Mouse (Mus musculus): Measurements from ENCODE around the gene Cltb. TPM values are rescaled to one million over a fixed set of nuclear protein-coding genes. Genes with fewer than 3 reads are reported as not detected.
A peak's percentile ranks its signal among the peaks of the same experiment; 100 is the strongest.

The Cltb gene
- total RNA-seq, 1 experiment, result 49.5 TPM

- no peak for DNase-seq (ENCODE audit: low read depth, low spot score)
- in situ Hi-C loops (cut with MboI; ENCODE audit: low sequenced_read_pairs in 2 of 2, unreplicated experiment in 2 of 2), result no loop called here
- Histone ChIP-seq H3K27ac (ENCODE audit: insufficient read depth, low read depth, low read length, poor library complexity, severe bottlenecking) (no peak overlapping the region; the same call in 1 of the 2 replicates), H3K4me3 (ENCODE audit: insufficient read depth in 1 of 2, low read depth in 1 of 2, low read length in 2 of 2, poor library complexity in 1 of 2, severe bottlenecking in 1 of 2) (no peak overlapping the region), H3K9ac (ENCODE audit: insufficient read depth, low read depth, low read length, poor library complexity, severe bottlenecking) (peak overlapping the region; percentile 4; the same call in 1 of the 2 replicates), H3K36me3 (ENCODE audit: control insufficient read depth, insufficient read depth, low read length, poor library complexity, severe bottlenecking) (no peaks in the 10 kb centered on the region), H3K9me3 (ENCODE audit: control insufficient read depth, insufficient read depth, low read depth, low read length) (no peaks in the 10 kb centered on the region), H3K4me1 (ENCODE audit: control insufficient read depth in 2 of 2, insufficient read depth in 2 of 2, low read length in 2 of 2, poor library complexity in 1 of 2) (peaks cover 15 to 50% of the 10 kb centered on the region in 2 experiments; a peak in 3 of 4 replicates)
- TF ChIP-seq ZC3H11A (IDR thresholded peaks at IDR 0.05; ENCODE audit: borderline replicate concordance, low read depth, low read length) (no peak), ZNF384 (IDR thresholded peaks at IDR 0.05; ENCODE audit: low read depth, low read length) (no peak), MAFK (IDR thresholded peaks at IDR 0.05; ENCODE audit: insufficient read depth, low read depth, low read length) (no peak), CHD2 (IDR thresholded peaks at IDR 0.05; ENCODE audit: low read depth, low read length) (no peak), HCFC1 (IDR thresholded peaks at IDR 0.05; ENCODE audit: borderline replicate concordance, insufficient read depth, low read length) (no peak)
Measured at GRCm38 (mm10) chr13:54604221-54604620, 6.9 kb downstream of the Cltb start.

DNA sequence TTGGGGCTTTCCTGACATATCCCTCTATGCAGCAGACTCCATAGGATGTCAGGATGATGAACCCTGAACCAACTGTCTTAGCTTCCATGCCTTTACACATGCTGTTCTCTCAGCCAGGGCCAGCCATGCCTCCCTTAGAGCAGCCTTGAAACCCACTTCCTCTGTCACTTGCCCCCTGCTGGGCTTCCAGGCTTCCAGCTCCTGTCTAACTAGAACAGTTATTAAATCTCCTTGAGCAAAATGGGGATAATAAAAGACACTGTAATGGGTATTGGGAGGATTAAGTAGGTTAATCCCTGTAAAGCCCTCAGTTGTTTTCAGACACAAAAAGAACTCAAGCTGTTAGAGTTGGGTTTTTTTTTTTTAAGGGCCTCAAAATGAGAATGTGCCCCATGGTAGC is 7.6 kb downstream of the Cltb start:
- H3K27ac ChIP-seq (ENCODE audit: insufficient read depth, low read depth, low read length, poor library complexity, severe bottlenecking), result peak overlapping the region; percentile 37; the same call in 1 of the 2 replicates
- in situ Hi-C loops (cut with MboI; ENCODE audit: low sequenced_read_pairs in 2 of 2, unreplicated experiment in 2 of 2), result no loop called here
- H3K4me3 ChIP-seq (ENCODE audit: insufficient read depth in 1 of 2, low read depth in 1 of 2, low read length in 2 of 2, poor library complexity in 1 of 2, severe bottlenecking in 1 of 2), result no peak overlapping the region

DNA sequence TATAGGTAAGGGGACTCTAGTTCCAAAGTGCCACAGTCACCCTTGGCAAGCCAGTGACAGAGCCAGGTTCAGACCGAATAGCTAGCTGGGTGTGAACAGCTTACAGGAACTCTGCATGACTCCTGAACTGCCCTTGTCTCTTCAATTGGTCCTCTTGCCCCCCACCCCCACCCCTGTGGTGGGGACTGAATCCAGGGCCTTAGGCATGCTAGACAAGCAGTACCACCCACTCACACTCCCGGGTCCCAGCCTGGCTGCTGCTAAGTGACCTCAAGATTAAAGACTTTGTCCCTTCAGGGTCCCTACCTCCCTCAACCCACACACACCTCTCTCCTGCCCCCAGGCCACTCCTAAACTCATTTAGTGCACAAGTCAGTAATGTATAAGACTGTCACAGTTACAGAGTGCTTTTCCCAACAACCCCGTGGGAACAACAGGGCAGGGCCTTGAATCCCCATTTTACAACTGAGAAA is 8.5 kb downstream of the Cltb start:
- H3K27ac ChIP-seq (ENCODE audit: insufficient read depth, low read depth, low read length, poor library complexity, severe bottlenecking), result peak overlapping the region; percentile 15; the same call in 1 of the 2 replicates
- H3K9ac ChIP-seq (ENCODE audit: insufficient read depth, low read depth, low read length, poor library complexity, severe bottlenecking), result no peak overlapping the region

More for the DNA sequence above, 7.6 kb downstream of the Cltb start:
- no peaks in the 10 kb centered on the region for H3K36me3 ChIP-seq (ENCODE audit: control insufficient read depth, insufficient read depth, low read length, poor library complexity, severe bottlenecking)
- H3K4me1 ChIP-seq (ENCODE audit: control insufficient read depth in 2 of 2, insufficient read depth in 2 of 2, low read length in 2 of 2, poor library complexity in 1 of 2), result peaks cover 14 to 48% of the 10 kb centered on the region in 2 experiments; a peak in 3 of 4 replicates
- no peak for TF ChIP-seq HCFC1 (IDR thresholded peaks at IDR 0.05; ENCODE audit: borderline replicate concordance, insufficient read depth, low read length)
- no peak for TF ChIP-seq CHD2 (IDR thresholded peaks at IDR 0.05; ENCODE audit: low read depth, low read length)
- TF ChIP-seq MAFK (IDR thresholded peaks at IDR 0.05; ENCODE audit: insufficient read depth, low read depth, low read length), result no peak
- peak; percentile 44; the same call in 1 of the 2 replicates for TF ChIP-seq ZNF384 (IDR thresholded peaks at IDR 0.05; ENCODE audit: low read depth, low read length)
- TF ChIP-seq ZC3H11A (IDR thresholded peaks at IDR 0.05; ENCODE audit: borderline replicate concordance, low read depth, low read length), result no peak
- peak overlapping the region; percentile 4; the same call in 1 of the 2 replicates for H3K9ac ChIP-seq (ENCODE audit: insufficient read depth, low read depth, low read length, poor library complexity, severe bottlenecking)
- no peak for DNase-seq (ENCODE audit: low read depth, low spot score)
- no peaks in the 10 kb centered on the region for H3K9me3 ChIP-seq (ENCODE audit: control insufficient read depth, insufficient read depth, low read depth, low read length)

DNA sequence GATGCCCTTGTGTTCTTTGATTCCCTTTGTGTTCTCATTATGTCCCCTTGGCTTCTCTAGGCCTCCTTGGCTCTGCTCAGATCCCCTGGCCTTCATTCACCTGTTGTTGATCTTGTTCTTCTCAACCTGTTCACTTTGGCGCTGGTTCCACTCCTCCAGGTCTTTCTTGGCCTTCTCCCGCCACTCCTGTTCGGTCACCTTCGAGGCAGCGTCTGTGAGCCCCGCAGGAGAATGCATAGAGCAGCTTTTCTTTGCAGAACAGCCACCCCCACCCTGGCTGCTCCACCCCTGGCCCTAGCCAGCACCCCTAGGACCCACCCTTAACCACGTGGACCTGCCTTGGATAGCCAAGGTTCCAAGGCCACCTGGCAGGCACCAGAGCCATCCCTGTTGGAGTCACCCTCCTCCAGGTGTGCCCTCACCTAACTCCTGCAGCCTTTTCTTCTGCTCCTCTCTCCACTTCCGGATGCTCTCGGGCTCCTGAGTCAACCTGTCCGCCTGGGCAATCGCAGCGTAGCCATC is 12.5 kb downstream of the Cltb start:
- no peak overlapping the region for H3K4me3 ChIP-seq (ENCODE audit: insufficient read depth in 1 of 2, low read depth in 1 of 2, low read length in 2 of 2, poor library complexity in 1 of 2, severe bottlenecking in 1 of 2)
- peaks cover 5 to 20% of the 10 kb centered on the region in 2 experiments; a peak in 3 of 4 replicates for H3K4me1 ChIP-seq (ENCODE audit: control insufficient read depth in 2 of 2, insufficient read depth in 2 of 2, low read length in 2 of 2, poor library complexity in 1 of 2)
- no peak for DNase-seq (ENCODE audit: low read depth, low spot score)
- H3K36me3 ChIP-seq (ENCODE audit: control insufficient read depth, insufficient read depth, low read length, poor library complexity, severe bottlenecking), result 0 out of 2 replicates have a peak, but pooled peaks cover 2% of the 10 kb centered on the region
- H3K9me3 ChIP-seq (ENCODE audit: control insufficient read depth, insufficient read depth, low read depth, low read length), result no peaks in the 10 kb centered on the region
- no peak overlapping the region for H3K27ac ChIP-seq (ENCODE audit: insufficient read depth, low read depth, low read length, poor library complexity, severe bottlenecking)
- no peak overlapping the region for H3K9ac ChIP-seq (ENCODE audit: insufficient read depth, low read depth, low read length, poor library complexity, severe bottlenecking)
- no peak for TF ChIP-seq MAFK (IDR thresholded peaks at IDR 0.05; ENCODE audit: insufficient read depth, low read depth, low read length)
- TF ChIP-seq ZC3H11A (IDR thresholded peaks at IDR 0.05; ENCODE audit: borderline replicate concordance, low read depth, low read length), result no peak
- no peak for TF ChIP-seq CHD2 (IDR thresholded peaks at IDR 0.05; ENCODE audit: low read depth, low read length)
- TF ChIP-seq ZNF384 (IDR thresholded peaks at IDR 0.05; ENCODE audit: low read depth, low read length), result no peak
- no peak for TF ChIP-seq HCFC1 (IDR thresholded peaks at IDR 0.05; ENCODE audit: borderline replicate concordance, insufficient read depth, low read length)
- in situ Hi-C loops (cut with MboI; ENCODE audit: low sequenced_read_pairs in 2 of 2, unreplicated experiment in 2 of 2), result no loop called here

More for the DNA sequence above, 8.5 kb downstream of the Cltb start:
- TF ChIP-seq HCFC1 (IDR thresholded peaks at IDR 0.05; ENCODE audit: borderline replicate concordance, insufficient read depth, low read length), result no peak
- no peak for TF ChIP-seq CHD2 (IDR thresholded peaks at IDR 0.05; ENCODE audit: low read depth, low read length)
- no peak for TF ChIP-seq ZNF384 (IDR thresholded peaks at IDR 0.05; ENCODE audit: low read depth, low read length)
- TF ChIP-seq ZC3H11A (IDR thresholded peaks at IDR 0.05; ENCODE audit: borderline replicate concordance, low read depth, low read length), result no peak
- TF ChIP-seq MAFK (IDR thresholded peaks at IDR 0.05; ENCODE audit: insufficient read depth, low read depth, low read length), result no peak
- Histone ChIP-seq H3K4me1 (ENCODE audit: control insufficient read depth in 2 of 2, insufficient read depth in 2 of 2, low read length in 2 of 2, poor library complexity in 1 of 2) (peaks cover 14 to 45% of the 10 kb centered on the region in 2 experiments; a peak in 3 of 4 replicates), H3K36me3 (ENCODE audit: control insufficient read depth, insufficient read depth, low read length, poor library complexity, severe bottlenecking) (0 out of 2 replicates have a peak, but pooled peaks cover 2% of the 10 kb centered on the region), H3K9me3 (ENCODE audit: control insufficient read depth, insufficient read depth, low read depth, low read length) (no peaks in the 10 kb centered on the region), H3K4me3 (ENCODE audit: insufficient read depth in 1 of 2, low read depth in 1 of 2, low read length in 2 of 2, poor library complexity in 1 of 2, severe bottlenecking in 1 of 2) (no peak overlapping the region; a peak in 1 of 4 replicates)
- DNase-seq (ENCODE audit: low read depth, low spot score), result peak; percentile 65
- in situ Hi-C loops (cut with MboI; ENCODE audit: low sequenced_read_pairs in 2 of 2, unreplicated experiment in 2 of 2), result no loop called here

Measured in ES-E14 (cell line).